Mouse (Mus musculus): Measurements from ENCODE around the gene Snrnp40.

DNA sequence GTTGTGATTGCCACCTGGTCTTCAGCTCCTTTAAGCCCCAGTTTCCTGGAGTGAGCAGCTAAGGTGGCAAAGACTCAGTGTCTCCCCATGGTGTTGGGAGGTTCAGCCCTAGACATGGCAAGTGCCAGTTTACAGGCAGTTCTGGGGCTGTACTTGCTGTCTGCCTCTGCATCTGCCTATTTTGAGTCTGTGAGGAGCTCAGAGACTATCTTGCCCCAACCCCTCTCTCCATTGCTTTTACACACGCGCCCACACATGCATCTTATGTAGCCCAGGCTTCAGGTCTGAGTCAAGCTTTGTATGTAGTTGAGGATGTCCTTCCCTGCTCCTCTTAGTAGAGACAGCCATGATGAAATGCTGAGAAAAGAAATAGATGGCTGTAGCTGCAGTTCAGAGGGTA, 19.2 kb downstream of the Snrnp40 start:
- no peak for TF ChIP-seq CTCF (IDR thresholded peaks at IDR 0.05; ENCODE audit: low read depth)
- TF ChIP-seq EP300 (optimal IDR thresholded peaks at IDR 0.05) = no peak

Measured in stomach, postnatal 0 days (tissue).